Mouse (Mus musculus) G1E (cell line): ENCODE measurements around the gene Psmd8.

ENCODE experiments used
- CTCF ChIP-seq: IDR thresholded peaks from 2 replicates; pipeline ENCODE4 v1.5.1; 2012; ENCODE audit warnings: low read depth, low read length, inconsistent platforms, mixed read lengths
- GATA1 ChIP-seq: IDR thresholded peaks from 2 replicates; pipeline ENCODE4 v1.6.1; 2012; ENCODE audit warnings: borderline replicate concordance, low read length, inconsistent platforms, mixed read lengths
- GATA2 ChIP-seq: IDR thresholded peaks from 2 replicates; pipeline ENCODE4 v1.6.1; 2012; ENCODE audit warnings: low read depth, low read length, inconsistent platforms, borderline replicate concordance
- POLR2AphosphoS5 ChIP-seq: IDR thresholded peaks from 2 replicates; pipeline ENCODE4 v1.6.1; 2012; ENCODE audit warnings: low read depth, low read length, inconsistent platforms; ENCODE audit not compliant: insufficient replicate concordance
- TAL1 ChIP-seq: conservative IDR thresholded peaks from 2 replicates; pipeline ENCODE4 v1.6.1; 2012; ENCODE audit warnings: low read depth, low read length, inconsistent platforms, mixed read lengths

DNA sequence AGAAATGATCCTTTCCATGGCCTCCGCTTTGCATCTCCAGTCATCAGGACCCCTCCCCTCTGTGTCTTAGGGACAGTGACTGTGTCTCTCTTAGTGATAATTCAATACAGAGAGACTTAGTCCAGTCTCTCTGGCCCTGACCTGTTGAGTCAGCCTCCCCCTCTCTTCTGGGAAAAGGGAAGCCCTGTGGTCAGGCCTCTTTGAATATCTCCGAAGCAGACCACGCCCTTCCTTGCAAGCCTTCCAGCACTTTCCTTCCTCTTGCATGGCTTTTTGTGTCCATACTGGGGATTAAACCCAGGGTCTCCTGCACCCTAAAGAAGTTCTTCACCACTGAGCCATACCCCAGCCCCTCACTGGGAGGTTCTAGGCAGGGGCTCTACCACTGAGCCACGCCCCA, 36.5 kb downstream of the Psmd8 start:
- TF ChIP-seq CTCF (no peak), TAL1 (no peak), GATA1 (no peak), POLR2AphosphoS5 (no peak), GATA2 (no peak)
